Mouse (Mus musculus): ENCODE measurements at regions not wholly inside any gene's neighbourhood (a gene's known extent, or its start where the extent isn't known, plus 50 kb on each side); places are given as distances from the start of the nearest gene placed in this dataset.

- no peak for DNase-seq (ENCODE audit: low read depth, low spot score)
Measured at GRCm38 (mm10) chr5:46092549-46092948, 235.1 kb upstream of the Lcorl start.

GRCm38 (mm10) chr5:46086885-46087284 lies 229.5 kb upstream of the Lcorl start:
- DNase-seq (ENCODE audit: low read depth, low spot score) = no peak

- no peak for DNase-seq (ENCODE audit: low read depth, low spot score)
Measured at GRCm38 (mm10) chr5:46083293-46083692, 225.9 kb upstream of the Lcorl start.

- no peak for DNase-seq (ENCODE audit: low read depth, low spot score)
Measured at GRCm38 (mm10) chr5:46073744-46074143, 216.3 kb upstream of the Lcorl start.

GRCm38 (mm10) chr5:46073136-46073535 lies 215.7 kb upstream of the Lcorl start:
- DNase-seq (ENCODE audit: low read depth, low spot score) = no peak

- DNase-seq (ENCODE audit: low read depth, low spot score) = no peak
Measured at GRCm38 (mm10) chr5:46059910-46060309, 202.5 kb upstream of the Lcorl start.

- no peak for DNase-seq (ENCODE audit: low read depth, low spot score)
Measured at GRCm38 (mm10) chr5:46054850-46055249, 197.4 kb upstream of the Lcorl start.

- no peak for DNase-seq (ENCODE audit: low read depth, low spot score)
Measured at GRCm38 (mm10) chr5:46042684-46043348, 185.4 kb upstream of the Lcorl start.

GRCm38 (mm10) chr5:46033008-46033676 lies 175.7 kb upstream of the Lcorl start:
- no peak for DNase-seq (ENCODE audit: low read depth, low spot score)

- DNase-seq (ENCODE audit: low read depth, low spot score) = no peak
Measured at GRCm38 (mm10) chr5:46032206-46032605, 174.8 kb upstream of the Lcorl start.

GRCm38 (mm10) chr5:46024138-46024537 lies 166.7 kb upstream of the Lcorl start:
- DNase-seq (ENCODE audit: low read depth, low spot score) = no peak

GRCm38 (mm10) chr5:46023456-46023855 lies 166.0 kb upstream of the Lcorl start:
- no peak for DNase-seq (ENCODE audit: low read depth, low spot score)

GRCm38 (mm10) chr5:46022047-46022422 lies 164.6 kb upstream of the Lcorl start:
- DNase-seq (ENCODE audit: low read depth, low spot score) = no peak

GRCm38 (mm10) chr5:46021398-46022046 lies 164.1 kb upstream of the Lcorl start:
- DNase-seq (ENCODE audit: low read depth, low spot score) = no peak

- no peak for DNase-seq (ENCODE audit: low read depth, low spot score)
Measured at GRCm38 (mm10) chr5:46020175-46020574, 162.8 kb upstream of the Lcorl start.

- DNase-seq (ENCODE audit: low read depth, low spot score) = no peak
Measured at GRCm38 (mm10) chr5:46007446-46007845, 150.0 kb upstream of the Lcorl start.

GRCm38 (mm10) chr5:46006691-46007090 lies 149.3 kb upstream of the Lcorl start:
- DNase-seq (ENCODE audit: low read depth, low spot score) = no peak

GRCm38 (mm10) chr5:46006228-46006627 lies 148.8 kb upstream of the Lcorl start:
- no peak for DNase-seq (ENCODE audit: low read depth, low spot score)

- no peak for DNase-seq (ENCODE audit: low read depth, low spot score)
Measured at GRCm38 (mm10) chr5:46005631-46006030, 148.2 kb upstream of the Lcorl start.

GRCm38 (mm10) chr5:46002011-46002410 lies 144.6 kb upstream of the Lcorl start:
- no peak for DNase-seq (ENCODE audit: low read depth, low spot score)

GRCm38 (mm10) chr5:45957766-45958165 lies 100.4 kb upstream of the Lcorl start:
- DNase-seq (ENCODE audit: low read depth, low spot score) = no peak

GRCm38 (mm10) chr5:45943970-45944369 lies 86.6 kb upstream of the Lcorl start:
- DNase-seq (ENCODE audit: low read depth, low spot score) = no peak

- DNase-seq (ENCODE audit: low read depth, low spot score) = no peak
Measured at GRCm38 (mm10) chr5:45932970-45933369, 75.6 kb upstream of the Lcorl start.

Data from skeletal muscle tissue, adult 2 months (tissue).